Mouse (Mus musculus): ENCODE data around the gene Deaf1.

Gene Deaf1

DNA sequence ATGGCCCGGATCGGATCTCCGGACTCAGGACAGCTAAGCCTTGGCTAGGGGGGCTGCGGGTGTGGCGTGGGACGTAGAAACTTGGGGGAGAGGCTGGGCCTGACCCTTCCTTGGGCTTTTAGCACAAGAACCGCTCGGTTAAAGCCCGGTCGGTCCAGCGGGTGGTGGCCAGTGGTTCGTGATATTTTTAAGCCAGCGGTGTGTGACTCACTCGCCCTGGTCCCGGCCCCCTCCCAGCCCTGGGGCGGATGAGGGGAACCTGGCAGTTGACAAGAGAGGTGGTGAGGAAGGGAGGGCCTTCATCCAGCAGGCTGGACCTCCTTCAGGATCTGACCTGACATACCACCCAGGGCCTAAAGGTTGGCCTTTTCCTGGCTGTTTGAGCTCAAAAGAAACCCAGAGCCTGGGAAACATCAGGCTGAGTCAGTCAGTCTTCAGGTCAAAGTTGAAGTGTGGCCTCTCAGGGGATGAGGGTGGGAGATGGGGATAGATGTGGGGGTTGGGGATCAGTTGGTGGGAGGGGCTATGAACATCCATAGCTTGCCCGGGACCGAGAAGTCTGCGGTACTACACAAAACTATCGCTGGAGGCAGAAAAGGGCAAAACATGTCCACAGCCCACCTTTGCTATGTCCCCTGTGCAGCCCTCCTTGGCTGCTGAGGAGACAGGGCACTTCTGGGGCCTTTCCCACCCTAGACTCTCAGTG is 11.9 kb upstream of the Deaf1 start:
- in situ Hi-C loops (cut with MseI, MboI), result no loop called here

DNA sequence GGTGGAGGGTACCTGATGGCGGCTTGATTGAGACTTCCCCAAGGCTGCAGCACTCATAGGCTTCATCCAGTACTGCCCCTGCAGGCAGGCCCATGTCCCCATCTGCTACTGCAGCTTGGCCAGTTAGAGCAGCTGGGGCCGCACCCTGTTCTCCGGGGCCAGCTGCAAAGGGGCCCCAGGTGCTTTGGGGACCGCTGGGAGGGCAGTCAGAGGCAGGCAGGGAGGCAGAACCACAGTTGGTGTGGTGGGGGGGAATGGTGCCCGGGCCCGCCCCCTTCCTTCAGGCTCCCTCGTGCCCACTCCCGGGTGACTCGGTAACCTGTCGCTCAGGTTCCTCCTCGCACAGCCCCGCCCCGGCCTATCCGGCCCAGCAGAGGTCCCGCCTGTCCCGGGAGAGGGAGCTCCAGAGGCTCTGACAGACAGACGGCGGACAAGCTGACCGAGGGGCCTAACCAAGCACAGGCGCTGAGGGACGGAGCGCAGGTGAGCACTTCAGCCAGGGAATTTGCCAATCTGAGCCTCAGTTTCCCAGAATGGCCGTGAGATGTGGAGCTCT is 11.2 kb upstream of the Deaf1 start, which contains the start of gene Eps8l2:
TSS of gene Eps8l2 (plus strand) at position 305 of the 556 bp plus-strand sequence.
- in situ Hi-C loops (cut with MseI, MboI), result no loop called here

DNA sequence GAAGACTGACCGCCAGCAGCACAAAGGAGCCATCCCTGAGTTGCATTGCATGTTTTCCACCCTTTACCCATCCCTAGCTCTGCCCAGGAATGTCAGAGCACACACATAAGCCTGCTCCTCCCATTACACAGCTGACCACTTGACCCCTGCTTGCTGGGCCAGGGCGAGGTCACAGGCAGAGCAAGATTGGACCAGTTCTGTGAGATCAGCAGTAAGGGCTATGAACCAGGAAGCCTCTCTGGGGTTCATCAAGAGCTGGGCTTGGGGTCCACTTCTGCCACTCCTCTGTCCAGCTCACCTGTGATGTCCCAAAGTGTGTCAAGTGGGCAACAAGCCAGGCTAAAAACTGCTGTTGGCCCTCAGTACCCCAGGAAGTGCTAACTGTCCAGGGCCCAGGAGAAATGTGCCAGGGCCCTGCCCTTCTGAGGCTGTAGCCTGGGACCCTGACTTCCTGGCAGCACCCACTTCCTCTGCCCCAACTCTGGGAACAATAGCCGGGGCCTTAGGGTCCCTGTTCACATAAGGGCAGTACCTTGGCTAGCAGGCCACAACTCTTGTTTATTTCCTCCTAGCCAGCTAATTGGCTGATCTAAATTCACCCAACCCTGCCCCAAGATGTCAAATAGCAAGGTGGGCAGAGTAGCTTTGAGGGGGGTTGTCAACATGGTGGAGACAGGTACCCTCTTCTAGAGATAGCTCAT is 10.4 kb upstream of the Deaf1 start:
- in situ Hi-C loops (cut with MseI, MboI), result no loop called here

DNA sequence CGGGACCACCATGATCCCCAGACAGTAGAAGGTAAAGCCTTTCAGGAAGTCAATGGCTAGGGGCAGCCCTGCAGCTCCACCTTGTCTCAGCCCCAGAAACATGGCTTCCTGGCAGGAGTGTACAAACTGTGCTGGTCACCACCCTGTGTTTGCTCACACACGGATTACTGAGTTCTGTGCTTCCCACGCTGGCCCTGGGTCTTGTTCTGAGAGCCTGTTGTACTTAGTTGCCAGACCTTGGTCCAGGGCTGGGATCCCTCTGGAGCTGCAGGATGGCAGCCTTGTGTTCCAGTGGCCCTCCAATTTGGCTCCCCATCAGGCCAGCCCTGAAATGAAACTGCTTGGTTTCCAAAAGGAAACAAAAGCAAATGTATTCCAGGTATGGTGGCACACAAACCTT is 8.8 kb upstream of the Deaf1 start:
- in situ Hi-C loops (cut with MseI, MboI), result no loop called here

DNA sequence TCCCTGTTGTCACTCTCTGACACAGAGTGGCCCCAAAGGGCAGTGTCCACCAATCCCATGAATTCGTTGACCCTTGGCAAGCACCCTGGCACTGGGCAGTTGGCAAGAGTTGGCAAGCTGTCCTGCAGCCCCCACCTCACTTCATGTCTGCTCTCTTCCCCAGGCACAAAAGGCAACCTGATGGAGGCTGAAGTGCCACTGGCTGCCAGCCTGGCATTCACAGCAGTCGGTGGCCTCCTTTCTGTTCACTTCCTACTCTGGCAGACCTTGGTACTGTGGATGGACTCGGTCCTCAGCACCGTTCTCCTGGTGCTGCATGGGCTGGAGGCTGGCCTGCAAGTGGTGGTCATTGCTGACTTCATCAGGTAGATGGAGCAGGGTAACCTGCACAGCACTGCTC is 8.2 kb upstream of the Deaf1 start:
- in situ Hi-C loops (cut with MseI, MboI), result no loop called here

DNA sequence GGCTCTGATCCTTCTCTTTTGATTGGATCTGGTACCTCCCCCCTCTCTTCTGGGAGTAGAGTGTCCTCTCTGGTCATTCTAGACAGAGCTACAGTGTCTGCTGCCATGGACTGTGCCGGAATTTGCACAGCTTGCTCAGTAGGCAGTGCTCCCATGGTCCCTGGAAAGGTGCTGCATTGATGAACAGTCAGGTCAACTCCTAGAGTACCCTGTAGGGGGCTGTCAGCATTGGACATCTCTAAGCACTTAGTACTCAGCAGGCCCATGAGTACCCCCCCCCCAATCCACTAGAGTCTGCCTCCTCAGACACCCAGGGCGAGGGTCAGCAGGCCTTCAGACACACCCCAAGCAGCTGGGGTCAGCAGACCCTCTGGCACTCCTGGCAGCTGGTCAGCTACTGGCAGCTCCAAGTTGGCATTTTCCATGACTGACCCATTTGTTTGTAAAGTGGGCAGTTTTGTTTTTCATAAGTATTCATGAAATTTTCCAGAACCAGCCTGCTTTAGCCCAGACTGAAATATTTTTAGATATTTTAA is 7.6 kb upstream of the Deaf1 start:
- in situ Hi-C loops (cut with MseI, MboI), result no loop called here

DNA sequence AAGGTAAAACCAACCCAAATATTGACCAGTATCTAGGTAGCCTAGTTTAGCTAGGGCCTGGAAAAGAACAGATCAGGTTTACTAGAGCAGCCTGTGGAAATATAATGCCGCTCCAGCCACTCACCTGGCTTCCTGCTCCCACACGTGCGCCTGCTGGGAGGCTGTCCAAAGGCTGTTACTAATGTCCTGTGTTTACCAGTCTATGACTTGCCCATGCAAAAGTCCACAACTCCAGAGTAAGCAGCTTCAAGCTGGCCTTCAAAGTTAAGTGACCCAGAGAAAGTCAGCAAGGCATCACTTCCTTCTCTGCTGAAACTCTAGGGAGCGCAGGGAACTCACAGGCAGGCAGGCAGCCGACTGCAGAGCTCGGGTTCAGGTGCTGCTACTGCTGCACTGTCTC is 4.5 kb upstream of the Deaf1 start:
- in situ Hi-C loops (cut with MseI, MboI), result no loop called here

DNA sequence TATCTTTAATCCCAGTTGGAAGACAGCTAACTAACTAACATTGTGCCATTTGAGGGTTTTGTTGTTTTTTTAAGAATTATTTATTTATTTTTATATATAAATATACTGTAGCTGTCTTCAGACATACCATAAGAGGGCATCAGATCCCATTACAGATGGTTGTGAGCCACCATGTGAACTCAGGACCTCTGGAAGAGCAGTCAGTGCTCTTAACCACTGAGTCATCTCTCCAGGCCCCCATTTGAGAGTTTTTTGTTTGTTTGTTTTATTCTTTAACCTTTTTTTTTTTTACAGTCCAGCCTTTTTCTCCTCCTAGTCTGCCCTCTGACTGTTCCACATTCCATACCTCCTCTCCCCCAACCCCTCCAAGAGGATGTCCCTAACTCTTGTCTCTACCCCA is 3.2 kb upstream of the Deaf1 start:
- in situ Hi-C loops (cut with MseI, MboI), result no loop called here

DNA sequence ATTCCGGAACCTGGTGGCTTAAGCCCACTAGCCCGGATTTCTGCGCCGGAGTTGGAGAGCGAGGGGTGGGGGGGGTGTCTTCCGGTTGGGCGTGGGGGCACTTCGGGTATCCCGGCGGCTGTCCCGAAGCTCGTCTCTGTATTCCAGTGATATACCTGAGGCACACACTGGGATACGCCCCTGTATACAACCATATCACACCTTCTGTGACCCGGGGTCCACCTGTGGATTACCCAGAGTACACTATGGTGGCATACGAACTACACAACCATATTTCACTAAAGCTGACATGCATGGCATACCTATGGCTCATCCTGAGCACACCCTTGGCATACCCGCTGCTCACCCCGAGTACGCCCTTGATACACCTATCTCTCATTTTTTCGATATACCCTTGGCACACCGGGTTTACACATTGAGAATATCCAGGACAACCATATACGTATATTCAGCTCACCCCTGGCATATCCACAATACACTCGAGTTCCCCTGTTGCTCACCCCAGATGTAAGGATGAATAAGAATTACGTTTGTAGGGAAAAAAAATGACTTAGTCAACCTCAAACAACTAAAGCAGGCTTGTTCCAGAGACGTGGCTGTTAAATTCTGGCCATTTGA is 992 bp upstream of the Deaf1 start:
- in situ Hi-C loops (cut with MseI, MboI), result no loop called here

DNA sequence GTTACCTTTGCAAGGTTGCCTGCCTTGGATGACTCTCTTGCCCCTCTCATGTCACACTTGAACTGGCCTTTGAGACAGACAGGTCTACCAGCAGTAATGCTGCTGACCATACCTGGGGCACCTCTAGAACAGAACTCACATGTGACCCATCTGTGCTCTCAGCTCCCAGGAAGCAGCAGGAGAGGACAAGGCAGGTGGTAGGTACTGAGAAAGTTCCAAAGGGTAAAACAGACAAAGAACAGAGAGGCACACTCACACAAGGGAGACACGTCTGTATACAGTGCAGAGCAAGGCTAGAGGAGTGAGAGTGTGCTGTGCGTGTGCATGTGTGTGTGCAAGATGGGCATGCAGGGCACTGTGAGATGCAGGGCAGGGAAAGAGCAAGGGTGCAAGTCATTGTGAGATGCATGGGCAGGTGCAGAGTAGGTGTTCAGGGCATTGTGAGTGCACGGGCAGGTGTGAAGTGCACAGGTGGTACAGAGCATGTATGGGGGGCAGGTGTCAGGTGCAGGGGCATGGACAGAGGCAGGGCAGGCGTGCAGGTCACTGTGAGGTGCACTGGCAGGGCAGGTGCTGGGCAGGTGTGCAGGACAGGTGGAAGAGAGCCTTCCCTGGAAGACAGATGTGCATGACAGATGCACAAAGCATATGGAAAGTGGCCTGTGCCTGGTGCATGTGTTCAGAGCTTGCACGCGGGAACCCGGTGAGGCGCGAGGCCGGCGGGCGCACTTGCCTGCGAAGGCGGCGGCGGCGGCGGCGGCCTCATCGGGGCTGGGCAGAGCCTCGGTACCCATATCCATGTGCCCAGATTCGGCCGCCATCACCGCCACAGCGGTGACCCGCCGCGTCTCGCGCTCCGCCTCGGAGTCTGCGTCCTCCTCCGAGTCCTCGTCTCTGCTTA is 694 bp downstream of the Deaf1 start:
- in situ Hi-C loops (cut with MseI, MboI), result no loop called here

DNA sequence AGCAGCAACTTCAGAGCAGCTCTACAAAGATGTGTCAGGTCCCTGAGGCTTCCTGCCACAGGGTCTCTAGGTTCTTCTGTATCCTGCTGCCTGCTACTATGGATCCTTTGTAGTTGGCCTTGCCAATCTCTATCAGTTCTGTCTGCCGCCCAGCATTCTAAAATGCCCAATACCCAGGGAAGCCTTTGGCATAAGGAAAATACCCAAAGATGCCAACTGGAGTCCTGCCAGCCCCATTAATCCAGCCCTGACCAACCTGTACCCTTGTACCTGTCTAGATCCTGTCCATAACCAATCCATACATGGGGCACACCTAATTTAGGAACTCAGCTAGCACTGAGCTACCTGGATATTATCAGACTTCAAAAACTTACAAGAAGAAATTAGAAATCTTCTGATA is 2.8 kb downstream of the Deaf1 start:
- in situ Hi-C loops (cut with MseI, MboI), result no loop called here

DNA sequence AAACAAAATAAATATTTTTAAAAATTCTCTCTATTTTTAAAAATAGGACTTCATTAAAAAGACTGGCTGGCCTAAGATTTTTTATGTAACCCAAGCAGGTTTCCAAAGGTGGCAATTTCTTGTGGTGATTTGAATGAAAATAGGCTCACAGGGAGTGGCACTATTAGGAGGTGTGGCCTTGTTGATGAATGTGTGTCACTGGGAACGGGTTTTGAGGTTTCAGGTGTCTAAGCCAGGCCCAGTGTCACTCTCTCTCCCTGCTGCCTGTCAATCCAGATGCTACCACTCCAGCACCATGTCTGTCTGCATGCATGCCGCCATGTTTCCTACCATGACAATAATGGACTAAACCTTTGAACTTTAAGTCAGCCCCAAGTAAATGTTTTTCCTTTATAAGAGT is 8.0 kb downstream of the Deaf1 start:
- in situ Hi-C loops (cut with MseI, MboI), result no loop called here

DNA sequence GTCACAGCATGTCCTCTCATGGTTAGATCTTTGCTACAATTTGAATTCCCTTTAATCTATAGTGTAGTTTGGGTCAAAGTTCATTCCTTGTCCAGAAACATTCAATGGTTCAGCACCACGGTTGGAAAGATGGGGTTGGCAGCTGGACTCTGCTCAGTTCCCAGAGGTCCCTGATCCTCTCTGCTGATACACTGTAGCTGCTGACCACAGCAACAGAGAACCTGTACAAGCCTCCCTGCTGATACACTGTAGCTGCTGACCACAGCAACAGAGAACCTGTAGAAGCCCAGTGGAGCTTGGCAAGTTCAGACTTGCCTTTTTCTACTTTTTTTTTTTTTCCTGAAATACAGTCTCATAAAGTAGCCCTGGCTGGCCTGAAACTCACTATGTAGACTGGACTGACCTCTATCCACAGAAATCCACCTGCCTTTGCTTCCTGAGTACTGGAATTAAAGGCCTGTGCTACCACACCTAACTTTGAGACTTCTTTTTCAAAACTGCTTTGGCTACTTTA is 9.8 kb downstream of the Deaf1 start:
- in situ Hi-C loops (cut with MseI, MboI), result no loop called here

DNA sequence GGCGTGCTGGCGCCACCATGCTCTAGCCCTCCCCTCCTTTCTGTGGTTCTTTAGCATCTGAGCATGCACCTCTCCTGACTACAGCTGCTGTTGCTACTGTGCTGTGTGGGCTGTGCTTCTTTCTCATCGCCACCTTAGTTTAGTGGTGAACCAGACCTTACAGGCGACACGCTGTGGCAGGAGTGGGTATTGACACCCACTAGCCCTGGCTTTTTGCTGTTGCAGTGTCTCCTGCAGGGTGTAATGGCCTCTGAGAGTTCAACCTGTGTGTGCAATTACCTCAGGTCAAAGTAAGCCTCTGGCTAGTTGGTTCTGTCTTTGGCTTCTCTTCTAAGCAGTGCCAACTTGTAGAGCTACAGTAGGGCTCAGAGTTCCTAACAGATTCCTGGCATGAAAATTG is 11.5 kb downstream of the Deaf1 start:
- in situ Hi-C loops (cut with MseI, MboI), result no loop called here

DNA sequence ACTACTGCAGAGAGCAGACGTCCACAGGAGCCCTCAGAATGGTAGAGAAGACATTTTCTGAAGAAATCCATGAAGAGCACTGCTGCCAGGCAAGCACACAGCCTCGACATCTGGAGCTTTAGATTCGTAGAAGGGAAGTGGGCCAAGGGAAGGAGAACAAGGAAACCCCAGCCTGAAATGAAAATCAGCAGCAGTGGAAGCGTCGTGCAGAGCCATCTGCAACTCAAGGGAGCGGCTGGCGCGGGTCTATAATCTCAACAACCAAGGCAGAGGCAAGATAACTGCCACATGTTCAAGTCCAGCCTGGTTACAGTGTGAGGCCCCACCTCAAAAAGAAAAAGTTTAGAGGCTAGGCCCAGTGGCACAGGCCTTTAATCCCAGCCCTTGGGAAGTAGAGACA is 12.4 kb downstream of the Deaf1 start:
- in situ Hi-C loops (cut with MseI, MboI), result no loop called here

DNA sequence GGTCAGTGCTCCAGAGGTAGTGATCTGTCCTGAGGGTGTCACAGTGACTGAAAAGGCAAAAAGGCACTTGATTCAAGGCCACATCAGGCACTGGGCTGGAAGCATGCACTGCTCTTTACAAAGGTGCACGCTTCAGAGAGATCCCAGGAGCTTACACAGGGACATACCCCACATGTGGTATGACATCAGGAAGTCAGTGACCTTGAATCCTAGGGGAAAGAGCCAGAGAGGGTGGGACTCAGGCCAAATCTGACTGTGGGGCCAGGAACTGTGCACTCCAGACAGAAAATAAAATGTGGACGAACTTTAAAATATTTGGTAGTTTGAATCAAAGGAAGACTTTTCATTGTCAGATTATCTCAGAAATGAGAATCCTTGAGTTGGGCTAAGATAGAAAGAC is 13.1 kb downstream of the Deaf1 start:
- in situ Hi-C loops (cut with MseI, MboI), result no loop called here

DNA sequence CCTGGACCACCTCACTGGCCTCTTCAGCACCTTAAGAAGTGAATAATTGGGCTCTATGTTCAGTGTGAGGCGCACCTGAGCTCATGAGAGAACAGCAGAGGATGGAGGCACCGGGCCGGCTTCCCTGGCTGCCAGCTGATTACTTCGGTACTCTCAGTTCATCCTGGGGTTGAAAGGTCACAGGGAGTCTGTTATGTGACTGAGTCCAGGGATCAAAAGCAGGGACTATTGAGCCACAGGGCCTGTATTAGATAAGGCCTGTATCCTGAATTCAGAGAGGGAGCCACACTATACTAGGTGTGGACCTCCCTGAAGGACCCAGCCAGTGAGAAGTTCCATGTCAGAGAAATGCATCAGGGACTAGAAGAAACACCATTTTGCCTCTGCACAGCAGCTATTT is 23.0 kb downstream of the Deaf1 start:
- in situ Hi-C loops (cut with MseI, MboI), result no loop called here

DNA sequence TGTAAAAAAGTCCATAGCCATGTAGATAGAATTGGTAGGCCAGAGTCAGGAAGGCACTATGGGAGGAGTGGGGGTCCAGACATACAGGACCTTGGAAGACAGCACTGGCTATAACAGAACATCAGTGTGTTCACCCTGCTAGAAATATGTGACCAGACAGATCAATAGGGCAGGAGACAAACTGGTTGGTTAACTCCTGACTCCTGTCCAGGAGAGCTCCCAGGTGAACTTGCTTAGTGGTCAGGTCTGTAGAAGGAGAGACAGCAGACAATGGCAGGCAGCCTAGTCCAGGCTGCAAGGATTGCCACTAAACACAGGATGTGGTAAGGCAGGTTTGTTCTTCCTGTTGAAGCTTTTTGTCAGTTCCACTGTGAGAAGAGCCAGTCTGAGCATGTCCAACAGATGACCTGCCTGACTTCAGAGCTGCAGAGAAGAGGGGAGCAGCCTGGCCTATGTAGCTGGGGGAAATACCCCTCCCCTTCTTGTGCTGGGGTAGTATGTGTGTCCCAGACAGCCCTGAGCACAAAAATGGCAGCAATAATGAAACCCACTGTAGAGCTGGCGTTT is 24.7 kb downstream of the Deaf1 start:
- in situ Hi-C loops (cut with MseI, MboI), result no loop called here

DNA sequence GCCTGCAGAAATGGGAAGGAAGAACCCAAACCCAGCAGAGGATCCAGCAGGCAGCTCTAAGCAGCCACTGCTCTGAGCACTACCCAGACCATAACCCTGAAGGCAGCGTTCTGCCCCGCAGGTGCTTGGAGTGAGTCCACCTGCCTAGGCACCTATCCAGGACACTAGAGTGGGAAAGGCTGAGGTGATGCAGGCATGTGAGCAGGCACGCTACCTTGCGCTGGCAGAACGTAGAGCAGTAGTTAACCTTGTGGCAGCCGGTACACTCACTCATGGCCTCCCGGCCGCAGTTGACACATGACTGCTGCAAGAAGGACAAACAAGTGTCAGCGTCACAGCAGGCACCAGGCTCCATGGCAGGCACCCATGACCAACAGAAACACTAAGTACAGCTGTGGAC is 26.1 kb downstream of the Deaf1 start:
- in situ Hi-C loops (cut with MseI, MboI), result no loop called here

DNA sequence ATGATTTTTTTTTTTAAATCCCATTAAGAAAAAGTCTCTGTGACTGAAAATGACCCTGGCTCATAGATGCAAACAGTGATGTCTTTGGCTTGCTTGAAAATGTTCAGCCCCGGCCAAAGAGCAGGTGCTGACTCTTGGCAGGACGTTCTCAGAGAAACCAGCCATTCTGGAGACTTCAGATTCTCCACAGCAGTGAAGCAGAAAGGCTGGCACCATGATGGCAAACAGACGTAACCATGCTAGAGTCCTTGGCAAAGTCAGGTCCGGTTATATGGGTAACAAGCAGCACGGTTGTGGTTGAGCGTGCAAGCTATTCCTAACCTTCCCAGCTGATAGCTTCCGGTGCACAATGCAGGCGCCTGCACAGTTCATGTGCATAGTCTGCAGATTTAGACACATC is 28.3 kb downstream of the Deaf1 start:
- in situ Hi-C loops (cut with MseI, MboI), result no loop called here
